Mouse (Mus musculus) kidney, embryonic 15.5 days (tissue): ENCODE measurements around the gene Plekha3. TPM values are rescaled to one million over a fixed set of nuclear protein-coding genes. Genes with fewer than 3 reads are reported as not detected.
A peak's percentile ranks its signal among the peaks of the same experiment; 100 is the strongest.

Experiments used
- ATAC-seq: fragments of 200-750 bp; cut with Nextera tagmentation; replicated peaks from 2 replicates; pipeline ENCODE4 v1.8.0; 2017; ENCODE audit warnings: moderate TSS enrichment; ENCODE audit not compliant: low FRiP score
- H3K27ac ChIP-seq: fragments of 300-500 bp; sonication (generic); 2 replicates; pipeline ENCODE4 v1.5.1; 2015; ENCODE audit warnings: mild to moderate bottlenecking, inconsistent platforms
- H3K27me3 ChIP-seq: fragments of 300-500 bp; sonication (generic); 2 replicates; pipeline ENCODE4 v1.6.1; 2015; ENCODE audit warnings: inconsistent platforms
- H3K36me3 ChIP-seq: fragments of 300-500 bp; sonication (generic); 2 replicates; pipeline ENCODE4 v1.6.1; 2015; ENCODE audit warnings: inconsistent platforms
- H3K4me1 ChIP-seq: fragments of 300-500 bp; sonication (generic); 2 replicates; pipeline ENCODE4 v1.6.1; 2015; ENCODE audit warnings: inconsistent platforms
- H3K4me2 ChIP-seq: fragments of 300-500 bp; sonication (generic); 2 replicates; pipeline ENCODE4 v1.6.1; 2015; ENCODE audit warnings: moderate library complexity, mild to moderate bottlenecking, inconsistent platforms
- H3K4me3 ChIP-seq: fragments of 300-500 bp; sonication (generic); replicated peaks from 2 replicates; pipeline ENCODE4 v1.5.1; 2015; ENCODE audit warnings: mild to moderate bottlenecking, inconsistent platforms
- H3K9ac ChIP-seq: fragments of 300-500 bp; sonication (generic); 2 replicates; pipeline ENCODE4 v1.6.1; 2015; ENCODE audit warnings: mild to moderate bottlenecking, inconsistent platforms
- H3K9me3 ChIP-seq: fragments of 300-500 bp; sonication (generic); replicated peaks from 2 replicates; pipeline ENCODE4 v1.6.1; 2016; ENCODE audit warnings: inconsistent platforms
- WGBS: fragments of 180-500 bp; shearing (Covaris S2); methylation state at CpG from one replicate; pipeline ENCODE4 v1.1.7; 2015; ENCODE audit warnings: mixed read lengths; 5-methylcytosine and 5-hydroxymethylcytosine counted together
- polyA plus RNA-seq: library from polyadenylated mRNA; unstranded; fragments of >200 nt; fragmentation: Nextera tagmentation; extraction: Ambion mirVana; gene quantifications from 2 replicates; pipeline ENCODE4 v1.2.1, GENCODE M21; 2015

Gene Plekha3
- polyA plus RNA-seq, 1 experiment from 2014 or later: 13.9 TPM

- Histone ChIP-seq H3K9ac (no peak overlapping the region), H3K9me3 (no peaks in the 10 kb centered on the region), H3K4me3 (no peak overlapping the region), H3K27me3 (no peaks in the 10 kb centered on the region), H3K4me1 (no peaks in the 10 kb centered on the region), H3K4me2 (no peak overlapping the region), H3K27ac (no peak overlapping the region), H3K36me3 (peaks cover 22% of the 10 kb centered on the region; the same call in 1 of the 2 replicates)
- 76% methylated on average over 13 of the region's 13 CpGs for WGBS
- no peak for ATAC-seq
Measured at GRCm38 (mm10) chr2:76658551-76658950, 16.5 kb upstream of the Plekha3 start.

GRCm38 (mm10) chr2:76659419-76659818 lies 15.7 kb upstream of the Plekha3 start:
- no peak overlapping the region for H3K9ac ChIP-seq
- H3K36me3 ChIP-seq: peaks cover 30% of the 10 kb centered on the region
- H3K4me2 ChIP-seq: no peak overlapping the region
- H3K4me3 ChIP-seq: no peak overlapping the region
- ATAC-seq: no peak
- 49% methylated on average over 8 of the region's 8 CpGs for WGBS
- no peaks in the 10 kb centered on the region for H3K4me1 ChIP-seq
- no peaks in the 10 kb centered on the region for H3K9me3 ChIP-seq
- no peak overlapping the region for H3K27ac ChIP-seq
- H3K27me3 ChIP-seq: no peaks in the 10 kb centered on the region

GRCm38 (mm10) chr2:76665531-76665930 lies 9.6 kb upstream of the Plekha3 start:
- peaks cover 58% of the 10 kb centered on the region for H3K36me3 ChIP-seq
- ATAC-seq: no peak

GRCm38 (mm10) chr2:76667200-76667599 lies 7.9 kb upstream of the Plekha3 start:
- no peak for ATAC-seq
- H3K4me3 ChIP-seq: no peak overlapping the region

More at GRCm38 (mm10) chr2:76665531-76665930, 9.6 kb upstream of the Plekha3 start:
- WGBS: 93% methylated on average over 7 of the region's 7 CpGs
- no peak overlapping the region for H3K27ac ChIP-seq
- H3K9me3 ChIP-seq: no peaks in the 10 kb centered on the region
- no peak overlapping the region for H3K9ac ChIP-seq
- no peaks in the 10 kb centered on the region for H3K4me1 ChIP-seq
- no peak overlapping the region for H3K4me2 ChIP-seq
- no peak overlapping the region for H3K4me3 ChIP-seq
- H3K27me3 ChIP-seq: no peaks in the 10 kb centered on the region

GRCm38 (mm10) chr2:76671641-76672040 lies 3.4 kb upstream of the Plekha3 start:
- WGBS: 79% methylated on average over 6 of the region's 6 CpGs

More at GRCm38 (mm10) chr2:76667200-76667599, 7.9 kb upstream of the Plekha3 start:
- no peak overlapping the region for H3K27ac ChIP-seq
- no peak overlapping the region for H3K4me2 ChIP-seq
- peaks cover 48% of the 10 kb centered on the region for H3K36me3 ChIP-seq
- 76% methylated on average over 5 of the region's 5 CpGs for WGBS
- H3K9ac ChIP-seq: no peak overlapping the region
- H3K27me3 ChIP-seq: no peaks in the 10 kb centered on the region
- H3K9me3 ChIP-seq: no peaks in the 10 kb centered on the region
- H3K4me1 ChIP-seq: peaks cover 8% of the 10 kb centered on the region

GRCm38 (mm10) chr2:76672134-76672745 lies 2.8 kb upstream of the Plekha3 start:
- peaks cover 10% of the 10 kb centered on the region; the same call in 1 of the 2 replicates for H3K36me3 ChIP-seq
- H3K9ac ChIP-seq: peak overlapping the region; percentile 60
- WGBS: 16% methylated on average over 9 of the region's 9 CpGs
- peak overlapping the region; percentile 54 for H3K4me3 ChIP-seq
- H3K9me3 ChIP-seq: no peaks in the 10 kb centered on the region
- peak overlapping the region; percentile 77 for H3K4me2 ChIP-seq
- peaks cover 29% of the 10 kb centered on the region for H3K4me1 ChIP-seq
- no peak for ATAC-seq
- no peaks in the 10 kb centered on the region for H3K27me3 ChIP-seq
- peak overlapping the region; percentile 91 for H3K27ac ChIP-seq

More at GRCm38 (mm10) chr2:76671641-76672040, 3.4 kb upstream of the Plekha3 start:
- peaks cover 25% of the 10 kb centered on the region for H3K4me1 ChIP-seq
- no peaks in the 10 kb centered on the region for H3K9me3 ChIP-seq
- H3K27ac ChIP-seq: peak overlapping the region; percentile 91; the same call in 1 of the 2 replicates
- ATAC-seq: no peak
- no peak overlapping the region for H3K9ac ChIP-seq
- peak overlapping the region; percentile 77 for H3K4me2 ChIP-seq
- H3K4me3 ChIP-seq: peak overlapping the region; percentile 54
- no peaks in the 10 kb centered on the region for H3K27me3 ChIP-seq
- H3K36me3 ChIP-seq: peaks cover 16% of the 10 kb centered on the region; the same call in 1 of the 2 replicates

- Histone ChIP-seq H3K4me1 (peaks cover 32% of the 10 kb centered on the region), H3K27me3 (no peaks in the 10 kb centered on the region), H3K9me3 (no peaks in the 10 kb centered on the region), H3K36me3 (peaks cover 9% of the 10 kb centered on the region; the same call in 1 of the 2 replicates), H3K4me2 (peak within 1 kb of the TSS; percentile 77), H3K9ac (peak within 1 kb of the TSS; percentile 60), H3K4me3 (peak within 1 kb of the TSS; percentile 54), H3K27ac (peak within 1 kb of the TSS; percentile 91)
- ATAC-seq: peak; percentile 90
- WGBS: under 1% methylated on average over 17 of the region's 17 CpGs
Measured at GRCm38 (mm10) chr2:76672966-76673392, 2.1 kb upstream of the Plekha3 start, which contains the start of gene Fkbp7. Gene Fkbp7 (minus strand): TSS chr2:76673116.

GRCm38 (mm10) chr2:76673472-76674081 lies 1.5 kb upstream of the Plekha3 start:
- Histone ChIP-seq H3K36me3 (peaks cover 9% of the 10 kb centered on the region; the same call in 1 of the 2 replicates), H3K4me2 (peak overlapping the region; percentile 77), H3K4me1 (peaks cover 32% of the 10 kb centered on the region), H3K9me3 (no peaks in the 10 kb centered on the region), H3K27me3 (no peaks in the 10 kb centered on the region), H3K4me3 (peak overlapping the region; percentile 54), H3K27ac (peak overlapping the region; percentile 91), H3K9ac (no peak overlapping the region)
- no peak for ATAC-seq
- 45% methylated on average over 7 of the region's 7 CpGs for WGBS

GRCm38 (mm10) chr2:76675451-76675850 lies 370 bp downstream of the Plekha3 start:
- Histone ChIP-seq H3K27me3 (no peaks in the 10 kb centered on the region), H3K4me3 (peak overlapping the region; percentile 93), H3K36me3 (peaks cover 13% of the 10 kb centered on the region), H3K4me2 (peak overlapping the region; percentile 72), H3K4me1 (peaks cover 32% of the 10 kb centered on the region), H3K9me3 (no peaks in the 10 kb centered on the region), H3K9ac (peak overlapping the region; percentile 92), H3K27ac (peak overlapping the region; percentile 92)
- peak; percentile 50 for ATAC-seq
- WGBS: under 1% methylated on average over 41 of the region's 44 CpGs

- Histone ChIP-seq H3K9ac (peak overlapping the region; percentile 92), H3K36me3 (peaks cover 18% of the 10 kb centered on the region), H3K9me3 (no peaks in the 10 kb centered on the region), H3K27me3 (no peaks in the 10 kb centered on the region), H3K4me2 (peak overlapping the region; percentile 72), H3K4me1 (peaks cover 32% of the 10 kb centered on the region), H3K27ac (peak overlapping the region; percentile 49; the same call in 1 of the 2 replicates), H3K4me3 (peak overlapping the region; percentile 93)
- ATAC-seq: no peak
- WGBS: 4% methylated on average over 4 of the region's 4 CpGs
Measured at GRCm38 (mm10) chr2:76675949-76676348, 868 bp downstream of the Plekha3 start.

GRCm38 (mm10) chr2:76676401-76677226 lies 1.5 kb downstream of the Plekha3 start:
- Histone ChIP-seq H3K27ac (peak overlapping the region; percentile 49; the same call in 1 of the 2 replicates), H3K36me3 (peaks cover 23% of the 10 kb centered on the region), H3K9ac (peak overlapping the region; percentile 92), H3K4me2 (peak overlapping the region; percentile 72), H3K27me3 (no peaks in the 10 kb centered on the region), H3K9me3 (no peaks in the 10 kb centered on the region), H3K4me1 (peaks cover 31% of the 10 kb centered on the region), H3K4me3 (peak overlapping the region; percentile 93)
- 37% methylated on average over 13 of the region's 13 CpGs for WGBS
- ATAC-seq: no peak
